Mouse (Mus musculus) cortical plate, adult 2 months (tissue): ENCODE measurements around the gene Spin1.

Source experiments
- CTCF ChIP-seq: fragments of 200-500 bp; IDR thresholded peaks from 2 replicates; pipeline ENCODE4 v1.5.1; 2011; ENCODE audit warnings: mild to moderate bottlenecking, control low read depth, low read length; ENCODE audit not compliant: insufficient read depth; ENCODE audit errors: extremely low read depth
- POLR2A ChIP-seq: fragments of 200-500 bp; IDR thresholded peaks from 2 replicates; pipeline ENCODE4 v1.6.1; 2011; ENCODE audit warnings: mild to moderate bottlenecking, low read length, control low read depth; ENCODE audit not compliant: insufficient read depth; ENCODE audit errors: extremely low read depth

GRCm38 (mm10) chr13:51085941-51086340 lies 14.7 kb upstream of the Spin1 start:
- TF ChIP-seq CTCF (no peak), POLR2A (no peak)
